Mouse (Mus musculus): ENCODE data around the gene Gm20388. TPM values are rescaled to one million over a fixed set of nuclear protein-coding genes. Genes with fewer than 3 reads are reported as not detected.
A peak's percentile ranks its signal among the peaks of the same experiment; 100 is the strongest.
"Not testable (repeated sequence)": the region's sequence is repeated elsewhere in the genome, so short reads cannot be mapped to it uniquely, and the experiment has no call there.

Gm20388 gene
- polyA plus RNA-seq, 1 experiment: 0.36 TPM

DNA sequence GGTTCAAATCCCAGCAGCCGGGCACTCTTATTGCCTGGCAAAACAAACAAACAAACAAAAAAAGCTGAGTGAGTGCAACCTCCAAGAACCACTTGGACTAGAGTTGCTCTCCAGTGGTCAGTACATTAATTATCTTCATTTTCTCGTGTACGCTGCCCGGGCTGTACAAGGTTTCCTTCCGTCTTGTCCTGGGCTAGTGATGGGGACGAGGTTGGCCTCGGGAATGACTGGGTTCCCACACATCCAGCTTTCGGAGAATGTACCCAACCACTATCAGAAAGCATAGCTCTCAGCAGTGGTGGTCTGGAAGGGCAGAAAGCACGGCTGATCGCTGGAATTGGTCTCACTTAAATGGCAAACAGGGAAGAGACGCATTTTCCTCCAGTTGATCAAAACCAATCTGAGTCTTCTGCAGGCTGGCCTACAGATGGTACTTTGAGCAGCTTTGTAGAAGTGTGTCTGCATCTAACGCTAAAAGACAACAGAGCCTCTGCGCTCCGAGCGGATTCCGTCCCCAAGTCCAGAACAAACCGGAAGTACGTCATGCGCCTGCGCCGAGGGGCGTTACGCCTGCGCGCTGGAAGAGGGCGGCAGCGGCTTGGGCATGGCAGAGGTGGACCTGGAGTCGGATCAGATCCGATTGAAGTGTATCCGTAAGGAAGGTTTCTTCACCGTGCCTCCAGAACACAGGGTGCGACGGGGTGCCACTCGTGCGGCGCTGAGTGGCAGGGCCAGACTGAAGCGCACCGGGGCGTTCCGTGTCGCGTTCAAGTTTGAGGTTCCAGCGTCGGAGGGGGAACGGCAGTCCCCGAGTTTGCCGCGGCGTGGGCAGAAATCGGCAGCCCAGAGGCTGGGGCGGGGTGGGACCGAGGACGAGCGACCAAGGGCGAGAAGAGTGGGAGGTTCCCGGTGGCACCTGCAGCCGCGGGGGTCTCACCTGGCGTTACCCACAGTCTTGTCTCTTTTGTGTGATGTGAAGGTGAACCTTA is 3313.9 kb downstream of the Gm20388 start, which contains the start of gene Cdk10:
TSS of gene Cdk10 (plus strand) at position 565 of the 989 bp plus-strand sequence.
- TF ChIP-seq GATA1 (IDR thresholded peaks at IDR 0.05; ENCODE audit: low read length) (no peak), TAL1 (IDR thresholded peaks at IDR 0.05; ENCODE audit: low read length) (no peak)

DNA sequence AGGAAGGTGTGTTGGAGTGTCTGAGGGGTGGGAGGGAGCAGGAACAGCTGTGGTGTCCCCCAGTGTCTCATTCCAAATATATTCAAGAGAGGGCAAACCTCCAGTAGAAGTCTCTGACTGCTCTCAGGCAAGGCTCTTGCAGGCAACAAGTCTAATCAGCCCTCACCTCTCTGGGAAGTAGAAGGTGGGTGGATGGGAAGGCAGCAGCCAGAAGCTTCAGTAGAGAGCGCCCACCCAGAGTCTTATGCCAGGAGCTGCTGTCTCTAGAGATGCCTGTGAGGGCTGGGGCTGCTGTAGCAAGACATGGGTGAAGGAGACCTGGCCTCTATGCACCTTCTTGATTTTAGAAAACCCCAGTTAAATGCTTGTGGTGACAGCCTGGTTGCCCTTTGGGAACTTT is 3317.8 kb downstream of the Gm20388 start:
- TF ChIP-seq GATA1 (IDR thresholded peaks at IDR 0.05; ENCODE audit: low read length): no peak
- no peak for TF ChIP-seq TAL1 (IDR thresholded peaks at IDR 0.05; ENCODE audit: low read length)
- H3K27me3 ChIP-seq (ENCODE audit: control insufficient read depth): peaks cover 3% of the 10 kb centered on the region
- peaks cover 23% of the 10 kb centered on the region for H3K4me1 ChIP-seq (ENCODE audit: control insufficient read depth)
- no peak overlapping the region for H3K4me3 ChIP-seq (replicated peaks)
- peaks cover 27% of the 10 kb centered on the region for H3K36me3 ChIP-seq (ENCODE audit: control insufficient read depth)
- no peaks in the 10 kb centered on the region for H3K9me3 ChIP-seq (ENCODE audit: control insufficient read depth, low read length)

More for the DNA sequence above, 3313.9 kb downstream of the Gm20388 start, which contains the start of gene Cdk10:
- Histone ChIP-seq H3K27me3 (ENCODE audit: control insufficient read depth) (no peaks in the 10 kb centered on the region; the same call in 1 of the 2 replicates), H3K36me3 (ENCODE audit: control insufficient read depth) (peaks cover 21% of the 10 kb centered on the region), H3K4me1 (ENCODE audit: control insufficient read depth) (peaks cover 24% of the 10 kb centered on the region), H3K4me3 (replicated peaks) (peak within 1 kb of the TSS; percentile 66), H3K9me3 (ENCODE audit: control insufficient read depth, low read length) (no peaks in the 10 kb centered on the region)

DNA sequence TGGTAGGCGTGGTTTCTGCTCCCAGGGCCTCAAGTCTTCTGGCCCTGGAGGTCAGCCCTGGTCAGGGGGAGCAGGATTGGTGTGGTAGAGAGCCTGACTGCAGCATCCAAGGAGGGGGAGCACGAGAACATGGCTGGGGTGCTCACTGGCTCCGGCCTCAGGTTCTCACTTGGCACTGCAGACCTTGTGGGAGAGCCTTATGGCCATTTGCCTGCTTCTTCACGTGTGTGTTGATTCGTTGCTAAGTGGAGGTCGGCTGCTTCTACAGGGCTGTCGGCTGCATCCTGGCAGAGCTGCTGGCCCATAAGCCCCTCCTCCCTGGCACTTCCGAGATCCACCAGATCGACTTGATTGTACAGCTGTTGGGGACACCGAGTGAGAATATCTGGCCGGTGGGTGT is 3319.7 kb downstream of the Gm20388 start:
- Histone ChIP-seq H3K36me3 (ENCODE audit: control insufficient read depth) (peaks cover 27% of the 10 kb centered on the region), H3K4me1 (ENCODE audit: control insufficient read depth) (peaks cover 15% of the 10 kb centered on the region), H3K27me3 (ENCODE audit: control insufficient read depth) (peaks cover 22% of the 10 kb centered on the region)
- H3K9me3 ChIP-seq (ENCODE audit: control insufficient read depth, low read length); H3K4me3 ChIP-seq (replicated peaks): not testable (repeated sequence)

DNA sequence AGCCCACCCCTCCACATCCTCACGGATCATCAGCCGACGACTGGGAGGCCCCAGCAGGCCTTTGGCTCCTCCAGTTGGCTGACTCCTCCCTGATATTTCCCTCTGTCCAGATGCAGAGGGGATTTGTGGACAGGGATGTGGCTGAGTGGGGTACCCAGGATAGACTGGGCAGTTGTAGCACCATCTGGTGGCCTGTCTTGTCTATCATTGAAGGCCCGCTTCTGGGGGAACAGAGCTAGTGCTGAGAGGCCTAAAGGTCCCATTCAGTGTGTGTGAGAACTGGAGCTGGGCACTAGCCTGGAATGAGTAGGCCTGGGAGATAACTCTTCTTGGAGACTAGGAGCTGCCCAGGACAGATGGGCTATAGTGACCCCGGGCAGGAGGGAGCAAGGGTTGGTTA is 3321.1 kb downstream of the Gm20388 start:
- peaks cover 35% of the 10 kb centered on the region for H3K27me3 ChIP-seq (ENCODE audit: control insufficient read depth)
- no peaks in the 10 kb centered on the region for H3K9me3 ChIP-seq (ENCODE audit: control insufficient read depth, low read length)
- peaks cover 27% of the 10 kb centered on the region for H3K36me3 ChIP-seq (ENCODE audit: control insufficient read depth)
- no peak overlapping the region for H3K4me3 ChIP-seq (replicated peaks)
- TF ChIP-seq GATA1 (IDR thresholded peaks at IDR 0.05; ENCODE audit: low read length): no peak
- TF ChIP-seq TAL1 (IDR thresholded peaks at IDR 0.05; ENCODE audit: low read length): no peak
- peaks cover 21% of the 10 kb centered on the region for H3K4me1 ChIP-seq (ENCODE audit: control insufficient read depth)

DNA sequence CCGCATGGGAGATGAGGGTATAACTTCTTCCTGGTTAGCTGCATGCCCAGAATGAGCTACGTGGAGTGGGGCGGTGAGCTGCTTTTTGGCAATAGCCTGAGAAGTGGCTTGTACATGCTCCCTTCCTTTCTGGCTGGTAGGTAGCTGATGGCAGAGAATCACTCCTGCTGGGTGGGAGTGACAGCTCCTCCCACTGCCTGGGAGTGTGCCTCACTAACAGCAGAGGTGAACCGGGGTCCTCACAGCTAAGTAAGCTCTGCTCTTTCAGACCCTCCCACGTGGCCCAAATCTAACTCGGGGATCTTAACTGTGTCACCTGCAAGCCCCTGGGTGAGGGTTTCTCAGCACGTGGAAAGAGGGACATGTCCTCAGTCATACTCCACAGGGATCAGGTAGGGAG is 3321.9 kb downstream of the Gm20388 start:
- no peak overlapping the region for H3K4me3 ChIP-seq (replicated peaks)
- H3K36me3 ChIP-seq (ENCODE audit: control insufficient read depth): peaks cover 19% of the 10 kb centered on the region
- peaks cover 23% of the 10 kb centered on the region for H3K4me1 ChIP-seq (ENCODE audit: control insufficient read depth)
- no peaks in the 10 kb centered on the region for H3K9me3 ChIP-seq (ENCODE audit: control insufficient read depth, low read length)
- H3K27me3 ChIP-seq (ENCODE audit: control insufficient read depth): peaks cover 35% of the 10 kb centered on the region
- TF ChIP-seq GATA1 (IDR thresholded peaks at IDR 0.05; ENCODE audit: low read length): no peak
- no peak for TF ChIP-seq TAL1 (IDR thresholded peaks at IDR 0.05; ENCODE audit: low read length)

DNA sequence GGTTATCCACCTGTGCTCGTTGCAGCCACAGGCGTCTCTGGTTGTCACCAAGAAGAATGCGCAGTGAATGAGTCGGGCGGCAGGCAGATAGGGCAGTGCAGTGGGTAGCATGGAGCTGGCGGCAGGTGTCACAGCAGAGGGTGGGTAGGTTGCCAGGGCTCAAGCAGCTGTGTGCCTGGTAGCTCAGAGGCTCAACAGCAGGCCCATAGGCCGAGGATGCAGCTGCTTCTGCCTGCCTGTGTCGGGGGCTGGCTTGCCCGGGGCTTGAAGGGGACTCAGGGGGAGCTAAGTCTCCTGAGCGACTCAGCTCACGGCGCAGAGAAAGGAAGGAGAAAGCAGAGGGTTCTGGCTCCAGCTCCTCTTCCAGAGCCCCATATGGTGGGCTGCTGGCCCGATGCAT is 3322.7 kb downstream of the Gm20388 start:
- peaks cover 23% of the 10 kb centered on the region for H3K4me1 ChIP-seq (ENCODE audit: control insufficient read depth)
- TF ChIP-seq TAL1 (IDR thresholded peaks at IDR 0.05; ENCODE audit: low read length) (no peak), GATA1 (IDR thresholded peaks at IDR 0.05; ENCODE audit: low read length) (no peak)
- H3K9me3 ChIP-seq (ENCODE audit: control insufficient read depth, low read length): no peaks in the 10 kb centered on the region
- H3K27me3 ChIP-seq (ENCODE audit: control insufficient read depth): peaks cover 35% of the 10 kb centered on the region
- H3K4me3 ChIP-seq (replicated peaks): no peak overlapping the region
- H3K36me3 ChIP-seq (ENCODE audit: control insufficient read depth): peaks cover 13% of the 10 kb centered on the region

DNA sequence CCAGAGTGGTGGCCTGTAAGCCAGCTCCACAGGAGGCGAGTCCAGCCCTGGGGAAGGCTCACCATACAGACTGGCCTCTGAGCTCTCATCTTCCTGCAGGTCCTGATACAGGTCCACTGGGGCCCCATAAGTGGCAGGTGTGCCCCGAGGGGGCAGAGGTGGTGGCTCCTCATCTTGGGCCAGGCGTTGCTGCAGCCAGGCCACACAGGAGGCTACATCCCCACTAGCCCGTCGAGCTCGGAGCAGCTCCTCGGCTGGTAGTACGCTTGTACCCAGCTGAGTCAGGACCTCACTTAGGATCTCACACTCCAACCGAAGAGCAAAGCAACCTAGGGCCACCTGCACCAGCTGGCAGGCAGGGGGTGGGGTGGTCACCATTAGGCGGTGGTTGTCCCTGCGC is 3323.1 kb downstream of the Gm20388 start:
- Histone ChIP-seq H3K4me1 (ENCODE audit: control insufficient read depth) (peaks cover 23% of the 10 kb centered on the region), H3K4me3 (replicated peaks) (no peak overlapping the region), H3K36me3 (ENCODE audit: control insufficient read depth) (peaks cover 10% of the 10 kb centered on the region), H3K9me3 (ENCODE audit: control insufficient read depth, low read length) (no peaks in the 10 kb centered on the region), H3K27me3 (ENCODE audit: control insufficient read depth) (peaks cover 35% of the 10 kb centered on the region)
- TF ChIP-seq TAL1 (IDR thresholded peaks at IDR 0.05; ENCODE audit: low read length) (no peak), GATA1 (IDR thresholded peaks at IDR 0.05; ENCODE audit: low read length) (no peak)

DNA sequence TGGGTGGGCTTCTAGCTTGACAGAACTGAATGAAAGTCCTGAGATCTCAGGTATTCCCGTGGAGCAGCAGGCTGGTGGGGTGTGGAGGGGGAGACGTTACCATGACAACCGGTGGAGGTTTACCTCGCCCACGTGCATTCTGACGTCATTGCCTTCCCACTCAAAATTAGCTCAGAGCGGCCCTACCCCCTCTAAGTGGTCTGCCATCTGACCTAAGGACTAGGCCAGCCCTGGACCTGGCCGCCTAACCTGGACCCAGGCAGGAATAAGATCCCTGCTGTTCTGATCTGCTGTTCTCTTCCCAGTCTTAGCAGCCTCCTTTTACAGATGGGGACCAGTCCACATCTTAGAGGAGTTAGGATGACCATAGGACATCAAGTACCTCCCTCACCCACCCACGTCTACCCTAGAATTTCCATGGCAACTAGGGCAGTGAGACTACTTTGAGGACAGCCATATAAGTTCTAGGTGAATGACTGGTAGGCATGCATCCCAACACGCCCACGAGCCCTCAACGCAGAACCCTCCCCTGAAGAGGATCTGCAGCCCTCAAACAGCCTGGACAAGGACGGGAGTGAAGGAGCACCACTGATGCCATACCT is 3324.4 kb downstream of the Gm20388 start:
- H3K9me3 ChIP-seq (ENCODE audit: control insufficient read depth, low read length): no peaks in the 10 kb centered on the region
- peaks cover 35% of the 10 kb centered on the region for H3K27me3 ChIP-seq (ENCODE audit: control insufficient read depth)
- H3K4me3 ChIP-seq (replicated peaks): peak overlapping the region; percentile 72
- peaks cover 5% of the 10 kb centered on the region for H3K36me3 ChIP-seq (ENCODE audit: control insufficient read depth)
- TF ChIP-seq GATA1 (IDR thresholded peaks at IDR 0.05; ENCODE audit: low read length) (no peak), TAL1 (IDR thresholded peaks at IDR 0.05; ENCODE audit: low read length) (no peak)
- H3K4me1 ChIP-seq (ENCODE audit: control insufficient read depth): peaks cover 23% of the 10 kb centered on the region

Measured in erythroblast, embryonic 14.5 days (primary cell).